Mouse (Mus musculus) ES-Bruce4 (cell line): Measurements from ENCODE around the gene Xirp1.

Experiments
- CTCF ChIP-seq: IDR thresholded peaks from one replicate; pipeline ENCODE4 v1.8.1; 2011; ENCODE audit warnings: low read depth, low read length
- EP300 ChIP-seq: IDR thresholded peaks from 2 replicates; pipeline ENCODE4 v1.6.1; 2011; ENCODE audit warnings: low read depth, low read length; ENCODE audit not compliant: insufficient read depth

GRCm38 (mm10) chr9:119993092-119993844 is 30.1 kb downstream of the Xirp1 start:
- TF ChIP-seq EP300 (no peak), CTCF (no peak)
